Mouse (Mus musculus) MEL (cell line): ENCODE data around the gene Ctu1.

Experiments
- CHD1 ChIP-seq: IDR thresholded peaks from 2 replicates; pipeline ENCODE4 v1.6.1; 2012; ENCODE audit warnings: low read depth, mild to moderate bottlenecking, inconsistent platforms, low read length, improper control_type of control experiment
- CTCF ChIP-seq, 3 experiments: IDR thresholded peaks in 2 of 3; conservative IDR thresholded peaks in 1 of 3; 2 replicates each; pipeline ENCODE4 v1.5.1; 2011 to 2012; ENCODE audit warnings: low read length in 3 of 3, low read depth in 2 of 3, mild to moderate bottlenecking in 2 of 3, improper control_type of control experiment in 1 of 3, inconsistent platforms in 1 of 3, mixed read lengths in 1 of 3, moderate library complexity in 1 of 3; ENCODE audit not compliant: control insufficient read depth in 1 of 3, insufficient read depth in 1 of 3, poor library complexity in 1 of 3, severe bottlenecking in 1 of 3
- E2F4 ChIP-seq: IDR thresholded peaks from 2 replicates; pipeline ENCODE4 v1.6.1; 2011; ENCODE audit warnings: low read depth, low read length, improper control_type of control experiment, borderline replicate concordance
- JUND ChIP-seq: IDR thresholded peaks from 2 replicates; pipeline ENCODE4 v1.6.1; 2011; ENCODE audit warnings: low read depth, mild to moderate bottlenecking, improper control_type of control experiment, low read length
- POLR2A ChIP-seq, 2 experiments: IDR thresholded peaks; 2 replicates each; pipeline ENCODE4 v1.6.1; 2011 to 2012; ENCODE audit warnings: low read length in 2 of 2, mild to moderate bottlenecking in 2 of 2, control low read depth in 1 of 2, improper control_type of control experiment in 1 of 2, low read depth in 1 of 2, moderate library complexity in 1 of 2; ENCODE audit not compliant: control insufficient read depth in 1 of 2, insufficient read depth in 1 of 2, poor library complexity in 1 of 2
- RAD21 ChIP-seq: IDR thresholded peaks from 2 replicates; pipeline ENCODE4 v1.6.1; 2011; ENCODE audit warnings: mild to moderate bottlenecking, low read depth, low read length, improper control_type of control experiment
- TAL1 ChIP-seq: IDR thresholded peaks from 2 replicates; pipeline ENCODE4 v1.6.1; 2012; ENCODE audit warnings: mild to moderate bottlenecking, inconsistent platforms, low read length, moderate library complexity, mixed read lengths
- USF2 ChIP-seq, 2 experiments: IDR thresholded peaks; 2 replicates each; pipeline ENCODE4 v1.6.1; 2011 to 2012; ENCODE audit warnings: improper control_type of control experiment in 2 of 2, low read length in 2 of 2, borderline replicate concordance in 1 of 2, inconsistent platforms in 1 of 2, low read depth in 1 of 2, mild to moderate bottlenecking in 1 of 2; ENCODE audit not compliant: insufficient read depth in 1 of 2

- no peak for TF ChIP-seq POLR2A (IDR thresholded peaks at IDR 0.05; ENCODE audit: control insufficient read depth in 1 of 2, insufficient read depth in 1 of 2, low read depth in 1 of 2, low read length in 2 of 2, poor library complexity in 1 of 2)
- TF ChIP-seq E2F4: no peak
- TF ChIP-seq TAL1: no peak
- no peak for TF ChIP-seq CHD1
- no peak for TF ChIP-seq USF2 (IDR thresholded peaks at IDR 0.05; ENCODE audit: borderline replicate concordance in 1 of 2, insufficient read depth in 1 of 2, low read depth in 1 of 2, low read length in 2 of 2)
- no peak for TF ChIP-seq CTCF (IDR thresholded peaks at IDR 0.05 in 2 of 3, conservative IDR thresholded peaks at IDR 0.05 in 1 of 3; ENCODE audit: control insufficient read depth in 1 of 3, insufficient read depth in 1 of 3, low read depth in 2 of 3, low read length in 3 of 3, poor library complexity in 1 of 3, severe bottlenecking in 1 of 3)
- no peak for TF ChIP-seq RAD21
- no peak for TF ChIP-seq JUND
Measured at GRCm38 (mm10) chr7:43622927-43623326, 48.9 kb upstream of the Ctu1 start.
